Mouse (Mus musculus) myocyte (in vitro differentiated cells): ENCODE results near the gene Zc3h10. TPM values are rescaled to one million over a fixed set of nuclear protein-coding genes. Genes with fewer than 3 reads are reported as not detected.

Experiments
- H3K27me3 ChIP-seq: one replicate; pipeline ENCODE4 v1.6.1; 2011; ENCODE audit not compliant: control insufficient read depth, insufficient read depth, insufficient read length
- H3K36me3 ChIP-seq: one replicate; pipeline ENCODE4 v1.6.1; 2011; ENCODE audit not compliant: control insufficient read depth, insufficient read depth
- H3K4me2 ChIP-seq: one replicate; pipeline ENCODE4 v1.6.1; 2011; ENCODE audit warnings: low read depth, control low read depth
- H3K4me3 ChIP-seq: one replicate; pipeline ENCODE4 v1.5.1; 2011; ENCODE audit warnings: mild to moderate bottlenecking, control low read depth, moderate library complexity
- H3K79me2 ChIP-seq: one replicate; pipeline ENCODE4 v1.6.1; 2011; ENCODE audit not compliant: control insufficient read depth, insufficient read depth
- H3ac ChIP-seq: one replicate; pipeline ENCODE4 v1.6.1; 2011; ENCODE audit not compliant: control insufficient read depth, insufficient read length
- CEBPB ChIP-seq: IDR thresholded peaks from 2 replicates; pipeline ENCODE4 v1.6.1; 2011; ENCODE audit warnings: mild to moderate bottlenecking, moderate library complexity; ENCODE audit not compliant: poor library complexity, insufficient read depth, severe bottlenecking
- E2F4 ChIP-seq: IDR thresholded peaks from one replicate; pipeline ENCODE4 v1.6.1; 2011; ENCODE audit warnings: mild to moderate bottlenecking, control low read depth, moderate library complexity; ENCODE audit not compliant: insufficient read depth
- MAX ChIP-seq: IDR thresholded peaks from one replicate; pipeline ENCODE4 v1.6.1; 2011; ENCODE audit warnings: low read depth, mild to moderate bottlenecking, control low read depth
- MYOD1 ChIP-seq, 3 experiments: IDR thresholded peaks; one replicate each; pipeline ENCODE4 v1.6.1; 2011; ENCODE audit warnings: control low read depth in 2 of 3, low read depth in 2 of 3, mild to moderate bottlenecking in 2 of 3, moderate library complexity in 1 of 3; ENCODE audit not compliant: insufficient read length in 2 of 3, control insufficient read depth in 1 of 3
- MYOG ChIP-seq, 3 experiments: IDR thresholded peaks; one replicate each; pipeline ENCODE4 v1.6.1; 2011; ENCODE audit warnings: control low read depth in 2 of 3, low read depth in 2 of 3, mild to moderate bottlenecking in 2 of 3; ENCODE audit not compliant: insufficient read length in 2 of 3, control insufficient read depth in 1 of 3, insufficient read depth in 1 of 3
- POLR2A ChIP-seq: IDR thresholded peaks from one replicate; pipeline ENCODE4 v1.6.1; 2011; ENCODE audit warnings: low read depth, mild to moderate bottlenecking, control low read depth, moderate library complexity; ENCODE audit not compliant: insufficient read length
- POLR2AphosphoS2 ChIP-seq: IDR thresholded peaks from one replicate; pipeline ENCODE4 v1.6.1; 2011; ENCODE audit warnings: low read depth, control low read depth; ENCODE audit not compliant: insufficient read length
- REST ChIP-seq: IDR thresholded peaks from one replicate; pipeline ENCODE4 v1.6.1; 2011; ENCODE audit warnings: mild to moderate bottlenecking, control low read depth, moderate library complexity; ENCODE audit not compliant: insufficient read depth, insufficient read length
- SRF ChIP-seq: IDR thresholded peaks from one replicate; pipeline ENCODE4 v1.6.1; 2011; ENCODE audit warnings: low read depth; ENCODE audit not compliant: control insufficient read depth, insufficient read length
- TCF12 ChIP-seq: IDR thresholded peaks from one replicate; pipeline ENCODE4 v1.6.1; 2011; ENCODE audit warnings: mild to moderate bottlenecking, control low read depth; ENCODE audit not compliant: poor library complexity, insufficient read depth, severe bottlenecking
- TCF3 ChIP-seq: IDR thresholded peaks from one replicate; pipeline ENCODE4 v1.6.1; 2011; ENCODE audit warnings: low read depth, control low read depth; ENCODE audit not compliant: insufficient read length
- USF1 ChIP-seq: IDR thresholded peaks from one replicate; pipeline ENCODE4 v1.6.1; 2011; ENCODE audit warnings: low read depth, mild to moderate bottlenecking, control low read depth, moderate library complexity
- polyA plus RNA-seq: library from polyadenylated mRNA; unstranded; fragments of >200 nt; fragmentation: generic; extraction: Trizol; gene quantifications from one replicate; pipeline ENCODE4 v1.2.1, GENCODE M21; 2012; ENCODE audit warnings: missing spikeins

The Zc3h10 gene
- polyA plus RNA-seq, 1 experiment: 13.8 TPM

DNA sequence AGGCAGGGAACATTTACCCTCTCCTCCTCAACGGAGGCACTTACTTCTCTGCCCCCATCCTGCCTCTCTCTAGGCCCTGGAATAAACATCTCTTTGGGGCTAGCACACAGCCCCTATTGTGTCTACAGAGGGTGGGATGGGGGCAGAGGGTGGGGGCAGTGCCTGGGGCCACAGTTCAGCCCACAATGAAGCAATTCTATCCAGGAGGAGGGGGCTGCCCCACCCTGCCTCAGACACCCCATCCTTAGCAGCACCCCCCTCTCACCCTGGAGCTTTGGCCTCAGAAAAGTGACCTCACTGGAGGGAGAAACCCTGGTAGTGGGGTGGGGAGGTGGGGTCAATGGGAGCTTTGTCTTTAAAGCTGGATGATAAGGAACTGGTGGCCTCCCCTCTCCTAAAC is 39.0 kb upstream of the Zc3h10 start:
- Histone ChIP-seq H3K36me3 (no peaks in the 10 kb centered on the region), H3K79me2 (peaks cover 3% of the 10 kb centered on the region), H3K27me3 (no peaks in the 10 kb centered on the region), H3K4me2 (peak overlapping the region; percentile 86), H3K4me3 (peak overlapping the region; percentile 62), H3ac (no peak overlapping the region)
- no peak for TF ChIP-seq TCF3
- no peak for TF ChIP-seq MYOD1 (IDR thresholded peaks at IDR 0.05; ENCODE audit: control insufficient read depth in 1 of 3, insufficient read length in 2 of 3, low read depth in 2 of 3)
- TF ChIP-seq POLR2AphosphoS2: no peak
- TF ChIP-seq REST: no peak

DNA sequence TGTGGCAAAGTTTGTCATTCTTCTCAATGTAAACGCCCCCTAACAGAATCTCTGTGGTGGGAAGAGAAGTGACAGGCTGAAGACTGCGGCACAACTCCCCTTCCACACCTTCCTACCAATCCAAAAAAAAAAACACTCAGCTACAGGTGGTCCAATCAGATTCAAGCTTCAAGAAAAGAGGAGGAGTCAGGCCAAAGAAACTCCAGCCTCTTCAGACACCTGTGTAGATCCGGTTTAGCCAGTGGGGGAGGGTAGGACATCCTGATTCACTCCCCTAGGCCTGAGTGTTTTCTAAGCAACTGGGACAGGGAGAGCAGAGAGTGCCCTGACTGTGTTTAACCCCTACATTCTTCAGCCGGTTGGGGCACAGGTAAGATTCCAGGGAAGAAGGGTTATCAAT is 36.8 kb upstream of the Zc3h10 start:
- no peak for TF ChIP-seq SRF
- TF ChIP-seq USF1: no peak
- TF ChIP-seq E2F4: no peak
- TF ChIP-seq TCF12: no peak
- TF ChIP-seq MYOD1 (IDR thresholded peaks at IDR 0.05; ENCODE audit: control insufficient read depth in 1 of 3, insufficient read length in 2 of 3, low read depth in 2 of 3): no peak
- no peak for TF ChIP-seq POLR2A
- H3ac ChIP-seq: no peak overlapping the region
- no peaks in the 10 kb centered on the region for H3K36me3 ChIP-seq
- peak overlapping the region; percentile 49 for H3K4me2 ChIP-seq
- no peak overlapping the region for H3K4me3 ChIP-seq
- peaks cover 3% of the 10 kb centered on the region for H3K79me2 ChIP-seq
- no peaks in the 10 kb centered on the region for H3K27me3 ChIP-seq

DNA sequence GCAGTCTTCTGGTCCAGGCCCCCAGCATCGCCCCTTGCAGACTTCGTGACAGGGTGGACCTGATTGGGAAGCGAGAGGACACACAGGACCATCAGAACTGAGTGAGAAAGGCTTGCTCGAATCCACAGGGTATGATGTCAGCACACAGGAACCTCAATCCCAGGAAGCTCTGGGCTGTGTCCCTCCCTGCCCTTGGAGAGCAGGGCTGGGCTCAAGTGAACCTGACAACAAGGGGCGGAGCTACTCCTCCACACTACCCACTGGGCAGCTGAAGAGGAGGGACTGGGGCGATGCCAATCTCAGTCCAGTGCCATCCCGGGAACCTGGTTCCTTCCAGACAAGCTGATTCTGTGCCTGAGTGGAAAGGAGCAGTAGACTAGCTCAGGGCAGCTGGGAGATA is 36.1 kb upstream of the Zc3h10 start:
- Histone ChIP-seq H3K4me3 (no peak overlapping the region), H3K4me2 (peak overlapping the region; percentile 49), H3K36me3 (no peaks in the 10 kb centered on the region), H3ac (no peak overlapping the region), H3K79me2 (peaks cover 3% of the 10 kb centered on the region), H3K27me3 (no peaks in the 10 kb centered on the region)
- TF ChIP-seq E2F4 (no peak), MYOD1 (IDR thresholded peaks at IDR 0.05; ENCODE audit: control insufficient read depth in 1 of 3, insufficient read length in 2 of 3, low read depth in 2 of 3) (no peak), POLR2A (peak; percentile 10), POLR2AphosphoS2 (peak; percentile 17), TCF12 (no peak), MAX (no peak), CEBPB (no peak), MYOG (IDR thresholded peaks at IDR 0.05; ENCODE audit: control insufficient read depth in 1 of 3, insufficient read depth in 1 of 3, insufficient read length in 2 of 3, low read depth in 2 of 3) (peak in 1 of 3 experiments; percentile 49)

GRCm38 (mm10) chr10:128579731-128580130 is 32.2 kb upstream of the Zc3h10 start:
- Histone ChIP-seq H3K79me2 (no peaks in the 10 kb centered on the region), H3ac (no peak overlapping the region), H3K27me3 (no peaks in the 10 kb centered on the region), H3K4me2 (no peak overlapping the region), H3K4me3 (no peak overlapping the region), H3K36me3 (peaks cover 22% of the 10 kb centered on the region)
- TF ChIP-seq POLR2A (no peak), MYOG (IDR thresholded peaks at IDR 0.05; ENCODE audit: control insufficient read depth in 1 of 3, insufficient read depth in 1 of 3, insufficient read length in 2 of 3, low read depth in 2 of 3) (no peak), SRF (no peak), MYOD1 (IDR thresholded peaks at IDR 0.05; ENCODE audit: control insufficient read depth in 1 of 3, insufficient read length in 2 of 3, low read depth in 2 of 3) (no peak), POLR2AphosphoS2 (no peak), CEBPB (no peak), E2F4 (no peak), MAX (no peak), USF1 (no peak), TCF3 (no peak), TCF12 (no peak), REST (no peak)

GRCm38 (mm10) chr10:128579298-128579697 is 31.7 kb upstream of the Zc3h10 start:
- H3K4me2 ChIP-seq: no peak overlapping the region
- TF ChIP-seq REST (no peak), TCF12 (no peak), USF1 (no peak), SRF (no peak), E2F4 (no peak), POLR2A (no peak), MAX (no peak), MYOG (IDR thresholded peaks at IDR 0.05; ENCODE audit: control insufficient read depth in 1 of 3, insufficient read depth in 1 of 3, insufficient read length in 2 of 3, low read depth in 2 of 3) (no peak), MYOD1 (IDR thresholded peaks at IDR 0.05; ENCODE audit: control insufficient read depth in 1 of 3, insufficient read length in 2 of 3, low read depth in 2 of 3) (no peak), POLR2AphosphoS2 (no peak), TCF3 (no peak)

More at GRCm38 (mm10) chr10:128579298-128579697, 31.7 kb upstream of the Zc3h10 start:
- Histone ChIP-seq H3K27me3 (no peaks in the 10 kb centered on the region), H3K36me3 (peaks cover 22% of the 10 kb centered on the region), H3K79me2 (no peaks in the 10 kb centered on the region), H3K4me3 (no peak overlapping the region), H3ac (no peak overlapping the region)
